Mouse (Mus musculus) limb, embryonic 14.5 days (tissue): ENCODE data around the gene Trmu. TPM values are rescaled to one million over a fixed set of nuclear protein-coding genes. Genes with fewer than 3 reads are reported as not detected.

ENCODE experiments used
- ATAC-seq: fragments of 200-750 bp; cut with Nextera tagmentation; 2 replicates; pipeline ENCODE4 v1.8.0; 2017; ENCODE audit warnings: low read depth, moderate number of reproducible peaks, moderate TSS enrichment; ENCODE audit not compliant: low FRiP score
- DNase-seq: peaks from one replicate; pipeline ENCODE4 v3.0.0-alpha.2; 2015; ENCODE audit warnings: low spot score
- H3K27ac ChIP-seq: fragments of 300-500 bp; sonication (generic); replicated peaks from 2 replicates; pipeline ENCODE4 v1.5.1; 2014; ENCODE audit warnings: low read depth, mild to moderate bottlenecking, low read length, moderate library complexity, mixed read lengths
- H3K27me3 ChIP-seq: fragments of 300-500 bp; sonication (generic); 2 replicates; pipeline ENCODE4 v1.6.1; 2014; ENCODE audit warnings: low read length, mixed read lengths; ENCODE audit not compliant: control insufficient read depth, insufficient read depth
- H3K36me3 ChIP-seq: fragments of 300-500 bp; sonication (generic); 2 replicates; pipeline ENCODE4 v1.6.1; 2014; ENCODE audit warnings: mild to moderate bottlenecking, low read length, moderate library complexity, mixed read lengths; ENCODE audit not compliant: control insufficient read depth, insufficient read depth
- H3K4me1 ChIP-seq: fragments of 300-500 bp; sonication (generic); 2 replicates; pipeline ENCODE4 v1.6.1; 2014; ENCODE audit warnings: antibody characterized with exemption, low read length, mixed read lengths; ENCODE audit not compliant: control insufficient read depth, insufficient read depth
- H3K4me2 ChIP-seq: fragments of 300-500 bp; sonication (generic); replicated peaks from 2 replicates; pipeline ENCODE4 v1.6.1; 2014; ENCODE audit warnings: low read depth, mild to moderate bottlenecking, low read length, moderate library complexity; ENCODE audit not compliant: severe bottlenecking
- H3K4me3 ChIP-seq: fragments of 300-500 bp; sonication (generic); replicated peaks from 2 replicates; pipeline ENCODE4 v1.5.1; 2014; ENCODE audit warnings: low read length
- H3K9ac ChIP-seq: fragments of 300-500 bp; sonication (generic); 2 replicates; pipeline ENCODE4 v1.6.1; 2014; ENCODE audit warnings: mild to moderate bottlenecking, low read depth, low read length, moderate library complexity; ENCODE audit not compliant: severe bottlenecking
- H3K9me3 ChIP-seq: fragments of 300-500 bp; sonication (generic); 2 replicates; pipeline ENCODE4 v1.6.1; 2016; ENCODE audit warnings: low read length; ENCODE audit not compliant: control insufficient read depth
- POLR2A ChIP-seq: fragments of 200-500 bp; IDR thresholded peaks from 2 replicates; pipeline ENCODE4 v1.8.0; 2012; ENCODE audit warnings: inconsistent platforms, mild to moderate bottlenecking, moderate library complexity, borderline replicate concordance; ENCODE audit not compliant: insufficient read depth, insufficient read length; ENCODE audit errors: extremely low read depth
- WGBS: fragments of 180-500 bp; shearing (Covaris S2); extraction: QIAGEN DNeasy Blood & Tissue Kit; methylation state at CpG from one replicate; pipeline ENCODE4 v1.1.7; 2014; 5-methylcytosine and 5-hydroxymethylcytosine counted together
- polyA plus RNA-seq, 2 experiments: library from polyadenylated mRNA; depleted of rRNA in 1 of 2; stranded (reverse) in 1 of 2; unstranded in 1 of 2; fragments of >200 nt; fragmentation: Nextera tagmentation in 1 of 2; extraction: Ambion mirVana in 1 of 2; gene quantifications; 2 replicates each; pipeline versions ENCODE4 v1.2.1 to v1.2.3; 2012 to 2014

Gene Trmu
- polyA plus RNA-seq, 2 experiments, result 37.6 to 68.8 TPM

GRCm38 (mm10) chr15:85902505-85902904 lies 23.4 kb downstream of the Trmu start:
- Histone ChIP-seq H3K4me1 (no peaks in the 10 kb centered on the region), H3K27ac (no peak overlapping the region), H3K9ac (no peak overlapping the region), H3K4me3 (no peak overlapping the region), H3K36me3 (peaks cover 23% of the 10 kb centered on the region), H3K27me3 (no peaks in the 10 kb centered on the region), H3K9me3 (no peaks in the 10 kb centered on the region), H3K4me2 (no peak overlapping the region)
- WGBS, result 84% methylated on average over 10 of the region's 10 CpGs
- TF ChIP-seq POLR2A, result no peak
- no peak for DNase-seq
- no peak for ATAC-seq

GRCm38 (mm10) chr15:85903826-85904225 lies 24.7 kb downstream of the Trmu start:
- Histone ChIP-seq H3K27ac (no peak overlapping the region), H3K4me3 (no peak overlapping the region), H3K4me2 (no peak overlapping the region), H3K36me3 (0 out of 2 replicates have a peak, but pooled peaks cover 11% of the 10 kb centered on the region), H3K9me3 (no peaks in the 10 kb centered on the region), H3K27me3 (no peaks in the 10 kb centered on the region), H3K9ac (no peak overlapping the region), H3K4me1 (no peaks in the 10 kb centered on the region)
- 68% methylated on average over 8 of the region's 8 CpGs for WGBS
- TF ChIP-seq POLR2A, result no peak
- DNase-seq, result no peak
- ATAC-seq, result no peak

- DNase-seq (no peak), ATAC-seq (no peak)
- no peak for TF ChIP-seq POLR2A
- no peaks in the 10 kb centered on the region for H3K4me1 ChIP-seq
- no peak overlapping the region for H3K9ac ChIP-seq
- WGBS, result 85% methylated on average over 7 of the region's 7 CpGs
- H3K9me3 ChIP-seq, result no peaks in the 10 kb centered on the region
- H3K27ac ChIP-seq, result no peak overlapping the region
- no peak overlapping the region for H3K4me3 ChIP-seq
- H3K4me2 ChIP-seq, result no peak overlapping the region
- H3K27me3 ChIP-seq, result no peaks in the 10 kb centered on the region
- H3K36me3 ChIP-seq, result peaks cover 5% of the 10 kb centered on the region; the same call in 1 of the 2 replicates
Measured at GRCm38 (mm10) chr15:85908660-85909491, 29.8 kb downstream of the Trmu start.

- no peak overlapping the region for H3K9ac ChIP-seq
- H3K4me3 ChIP-seq, result no peak overlapping the region
- peaks cover 5% of the 10 kb centered on the region; the same call in 1 of the 2 replicates for H3K36me3 ChIP-seq
- WGBS, result 78% methylated on average over 3 of the region's 3 CpGs
- ATAC-seq, result no peak
- no peak overlapping the region for H3K27ac ChIP-seq
- no peaks in the 10 kb centered on the region for H3K9me3 ChIP-seq
- no peak overlapping the region for H3K4me2 ChIP-seq
- no peak for TF ChIP-seq POLR2A
- DNase-seq, result no peak
- no peaks in the 10 kb centered on the region for H3K27me3 ChIP-seq
- no peaks in the 10 kb centered on the region for H3K4me1 ChIP-seq
Measured at GRCm38 (mm10) chr15:85909492-85909829, 30.3 kb downstream of the Trmu start.

- Histone ChIP-seq H3K9ac (peak overlapping the region; percentile 12; the same call in 1 of the 2 replicates), H3K9me3 (no peaks in the 10 kb centered on the region), H3K4me3 (no peak overlapping the region), H3K36me3 (peaks cover 5% of the 10 kb centered on the region; the same call in 1 of the 2 replicates), H3K27me3 (no peaks in the 10 kb centered on the region), H3K4me1 (no peaks in the 10 kb centered on the region), H3K27ac (no peak overlapping the region), H3K4me2 (no peak overlapping the region)
- no peak for TF ChIP-seq POLR2A
- ATAC-seq (no peak), DNase-seq (peak; percentile 34)
- WGBS, result 50% methylated on average over 10 of the region's 10 CpGs
Measured at GRCm38 (mm10) chr15:85909931-85910330, 30.8 kb downstream of the Trmu start.

GRCm38 (mm10) chr15:85913605-85914004 lies 34.5 kb downstream of the Trmu start:
- no peak overlapping the region for H3K4me3 ChIP-seq
- no peak overlapping the region for H3K27ac ChIP-seq
- no peaks in the 10 kb centered on the region for H3K9me3 ChIP-seq
- H3K27me3 ChIP-seq, result no peaks in the 10 kb centered on the region
- H3K4me1 ChIP-seq, result no peaks in the 10 kb centered on the region
- no peak overlapping the region for H3K9ac ChIP-seq
- no peak overlapping the region for H3K4me2 ChIP-seq
- no peak for TF ChIP-seq POLR2A
- WGBS, result 39% methylated on average over 2 of the region's 2 CpGs
- ATAC-seq (no peak), DNase-seq (no peak)
- H3K36me3 ChIP-seq, result no peaks in the 10 kb centered on the region; the same call in 1 of the 2 replicates
